Mouse (Mus musculus) right cerebral cortex, postnatal 36 days (tissue): ENCODE data around the gene Spaca6.
"Not testable (repeated sequence)": the region's sequence is repeated elsewhere in the genome, so short reads cannot be mapped to it uniquely, and the experiment has no call there.

ENCODE experiments used
- DNase-seq, 2 experiments: peaks; one replicate each; pipeline ENCODE4 v3.0.0; 2022; ENCODE audit warnings: low spot score in 2 of 2, mixed read lengths in 1 of 2

Spaca6 gene

DNA sequence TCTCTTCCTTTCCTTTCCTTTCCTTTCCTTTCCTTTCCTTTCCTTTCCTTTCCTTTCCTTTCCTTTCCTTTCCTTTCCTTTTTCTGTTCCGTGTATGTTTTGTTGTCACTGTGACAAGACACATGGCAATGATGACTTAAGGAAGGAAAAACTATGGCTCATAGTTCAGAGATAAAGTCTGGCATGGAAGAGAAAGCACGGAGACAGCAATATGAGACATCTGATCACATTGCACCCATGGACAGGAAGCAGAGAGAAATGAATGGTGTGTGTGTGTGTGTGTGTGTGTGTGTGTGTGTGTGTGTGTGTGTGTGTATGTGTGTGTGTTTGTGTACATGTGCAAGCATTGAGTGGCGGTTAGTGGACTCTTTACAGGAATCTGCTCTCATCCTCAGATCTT is 17.6 kb downstream of the Spaca6 start:
- DNase-seq = not testable (repeated sequence)

DNA sequence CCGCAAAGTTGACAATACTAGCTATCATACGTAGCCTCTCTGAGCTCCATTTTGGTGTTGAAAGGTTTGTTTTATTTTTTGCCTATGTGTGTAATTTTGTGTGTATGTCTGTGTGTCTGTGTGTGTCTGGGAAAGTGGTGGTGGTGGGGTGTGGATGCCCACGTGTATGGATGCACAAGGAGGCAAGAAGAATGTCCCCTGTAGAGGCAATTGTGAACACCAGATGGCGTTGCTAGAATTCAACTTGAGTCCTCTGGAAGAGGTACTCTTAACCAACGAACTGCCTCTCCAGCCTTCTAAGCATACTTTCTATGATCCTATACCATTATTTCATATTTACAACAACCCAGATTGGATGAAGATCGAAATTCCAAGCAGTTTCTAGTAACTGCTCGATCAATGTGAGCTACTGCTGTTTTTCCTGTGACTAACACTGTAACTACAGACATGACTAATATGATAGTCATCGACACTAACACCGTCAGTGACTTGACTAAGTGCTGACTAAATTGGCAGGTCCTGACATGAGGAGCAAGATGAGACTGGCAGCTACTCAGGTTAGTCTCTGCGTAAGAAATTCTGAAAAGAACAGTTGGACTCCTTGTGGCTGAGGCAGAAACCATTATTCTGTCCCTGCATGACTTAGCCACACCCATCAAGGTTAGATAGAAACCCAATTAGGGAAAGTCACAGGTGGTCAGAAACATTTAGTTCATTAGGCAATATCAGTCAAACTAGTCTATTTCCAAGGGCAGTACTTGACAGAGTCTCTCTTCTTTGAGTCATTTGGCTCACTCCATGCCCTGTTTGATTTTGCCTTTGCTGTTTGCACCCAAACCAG is 18.4 kb downstream of the Spaca6 start:
- no peak for DNase-seq

DNA sequence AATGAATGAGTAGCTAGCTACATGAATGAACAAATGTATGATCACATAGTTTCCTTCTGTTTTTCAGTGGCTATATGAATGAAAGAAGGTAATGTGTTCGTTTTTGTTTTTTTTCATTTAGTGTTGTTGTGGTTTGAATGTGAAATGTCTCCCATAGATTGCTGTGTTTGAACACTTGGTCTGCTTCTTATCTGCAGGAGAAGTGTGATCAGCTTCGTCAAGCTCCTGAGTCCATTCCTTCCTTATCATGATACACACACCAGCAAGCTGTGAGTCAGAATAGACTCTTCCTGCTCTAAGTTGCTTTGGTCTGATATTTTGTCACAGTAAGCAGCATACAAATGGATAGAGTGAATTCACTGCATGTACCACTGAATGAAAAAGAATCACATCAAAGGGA is 22.0 kb downstream of the Spaca6 start:
- DNase-seq = no peak

DNA sequence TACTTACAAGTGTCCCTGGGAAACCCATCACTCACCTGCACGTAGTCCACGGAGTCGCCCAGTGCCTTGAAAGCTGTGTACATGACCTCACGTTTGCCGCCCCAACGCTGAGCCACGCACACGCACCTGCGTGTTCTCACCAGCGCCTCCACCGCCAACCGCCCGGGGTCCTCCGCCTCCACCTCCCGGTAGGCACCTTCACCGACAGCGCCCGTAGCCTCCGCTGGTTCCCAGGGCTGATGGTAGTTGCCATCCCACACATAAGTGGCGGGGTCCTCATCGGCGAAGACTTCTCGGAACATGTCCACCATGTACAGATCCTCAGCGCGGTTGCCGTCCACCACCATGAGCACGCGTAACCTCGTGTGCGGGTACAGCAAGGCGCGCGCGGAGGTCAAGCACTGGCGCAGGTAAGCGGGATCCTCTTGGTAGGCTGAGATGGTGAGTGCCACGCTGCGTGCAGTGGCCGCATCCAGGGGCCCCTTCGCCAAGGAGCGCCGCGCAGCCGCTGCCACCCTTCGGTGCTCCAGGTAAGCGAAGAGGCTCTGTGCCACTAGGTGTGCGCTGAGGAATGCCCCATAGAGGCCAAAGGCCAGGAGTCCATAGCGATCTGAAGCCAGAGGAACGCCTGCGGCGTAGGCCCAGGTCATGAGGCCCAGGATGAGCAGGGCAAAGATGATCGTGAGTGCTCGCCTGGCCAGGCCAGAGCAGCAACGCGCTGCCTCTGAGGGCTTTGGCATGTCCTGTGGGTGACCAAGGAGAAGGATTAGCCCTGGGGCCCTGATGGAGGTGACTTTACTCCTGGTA is 23.2 kb downstream of the Spaca6 start:
- DNase-seq = no peak

DNA sequence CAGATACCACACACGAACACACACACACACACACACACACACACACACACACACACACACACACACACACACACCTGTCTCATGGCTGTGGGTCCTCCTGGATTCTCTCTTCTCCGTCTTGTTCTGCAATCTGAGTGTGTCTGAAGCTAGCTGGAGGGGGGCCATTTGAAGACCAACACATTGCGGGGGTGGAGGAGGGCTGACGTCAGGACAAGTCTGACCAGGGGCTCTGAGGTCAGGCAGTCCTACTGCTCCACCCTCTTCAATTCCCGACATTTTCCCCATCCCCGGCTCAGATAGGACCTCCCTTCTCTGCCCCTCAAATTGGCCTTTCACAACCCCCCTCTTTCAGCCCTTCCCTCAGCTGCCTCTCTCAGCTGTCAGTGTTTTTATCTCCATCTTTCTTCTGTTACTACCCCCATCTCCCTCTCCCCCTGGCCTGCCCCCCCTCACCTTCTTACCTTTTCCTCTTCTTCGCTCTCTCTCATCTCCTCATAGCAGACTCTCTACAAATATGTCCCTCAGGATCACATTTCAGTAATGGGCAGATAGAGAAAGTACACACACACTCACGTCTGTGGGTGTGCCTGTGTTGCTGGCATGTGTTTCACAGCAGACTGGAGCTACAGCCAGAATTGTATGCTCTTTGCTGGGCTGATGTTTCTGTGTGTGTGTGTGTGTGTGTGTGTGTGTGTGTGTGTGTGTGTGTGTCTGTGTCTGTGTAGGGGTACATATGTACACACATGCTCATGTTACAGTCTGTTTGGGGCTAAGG is 28.3 kb downstream of the Spaca6 start, which contains the start of gene Has1:
Has1 (minus strand) TSS at position 142 of the 775 bp plus-strand sequence.
- no peak for DNase-seq

DNA sequence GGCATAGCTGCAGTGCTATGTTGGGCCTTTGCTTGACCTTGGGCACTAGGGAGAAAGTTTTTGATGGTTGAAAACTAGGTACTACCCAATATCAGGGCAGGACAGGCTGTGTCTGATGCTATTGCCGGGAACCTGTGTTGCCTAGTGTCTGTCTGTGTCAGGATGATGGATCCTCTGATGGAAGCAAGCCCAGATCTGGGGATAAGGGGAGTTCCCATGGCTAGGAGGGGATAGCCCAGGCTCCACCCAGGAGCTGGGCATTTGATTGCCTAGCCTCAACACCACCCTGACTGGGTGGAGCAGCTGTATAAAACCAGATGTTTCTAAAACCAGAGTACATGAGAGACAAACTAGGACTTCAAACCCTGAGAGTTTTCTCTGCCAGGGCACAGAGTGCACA is 29.7 kb downstream of the Spaca6 start:
- DNase-seq = no peak

DNA sequence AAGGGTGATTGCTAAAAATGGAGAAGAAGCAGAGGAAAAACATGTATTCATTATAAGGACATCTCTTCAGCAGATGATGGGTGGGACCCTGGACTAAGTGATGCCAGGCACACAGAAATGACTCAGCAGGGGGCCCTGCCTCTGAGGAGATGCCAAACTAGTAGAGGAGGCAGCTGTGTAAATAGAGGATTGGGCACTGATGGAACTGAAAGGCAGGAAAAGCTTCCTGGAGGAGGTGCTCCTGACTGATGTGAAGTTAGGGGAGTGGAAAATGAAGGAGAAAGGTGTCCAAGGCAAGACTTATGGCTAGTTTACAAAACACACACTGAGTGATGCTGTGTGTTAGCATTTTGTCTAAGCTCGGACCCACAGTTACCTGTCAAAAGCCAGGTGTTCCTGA is 30.5 kb downstream of the Spaca6 start:
- no peak for DNase-seq

DNA sequence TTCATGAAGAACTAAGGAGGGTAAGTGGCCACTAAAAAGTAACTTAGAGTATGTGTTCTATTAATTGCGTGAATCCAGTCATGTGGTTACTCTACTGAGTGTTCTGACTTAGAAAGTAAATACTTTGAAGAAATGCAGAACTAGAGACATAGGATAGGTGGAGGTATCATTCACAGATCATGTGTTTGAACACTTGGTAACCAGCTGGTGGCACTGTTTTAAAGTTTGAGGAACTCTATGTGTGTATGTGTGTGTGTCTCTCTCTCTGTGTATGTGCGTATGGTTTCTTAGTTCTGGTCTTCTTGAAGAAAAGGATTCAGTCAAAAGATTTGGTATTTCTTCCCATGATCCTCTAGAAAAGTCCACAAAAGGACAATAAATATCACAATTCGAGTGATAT is 33.2 kb downstream of the Spaca6 start:
- no peak for DNase-seq

DNA sequence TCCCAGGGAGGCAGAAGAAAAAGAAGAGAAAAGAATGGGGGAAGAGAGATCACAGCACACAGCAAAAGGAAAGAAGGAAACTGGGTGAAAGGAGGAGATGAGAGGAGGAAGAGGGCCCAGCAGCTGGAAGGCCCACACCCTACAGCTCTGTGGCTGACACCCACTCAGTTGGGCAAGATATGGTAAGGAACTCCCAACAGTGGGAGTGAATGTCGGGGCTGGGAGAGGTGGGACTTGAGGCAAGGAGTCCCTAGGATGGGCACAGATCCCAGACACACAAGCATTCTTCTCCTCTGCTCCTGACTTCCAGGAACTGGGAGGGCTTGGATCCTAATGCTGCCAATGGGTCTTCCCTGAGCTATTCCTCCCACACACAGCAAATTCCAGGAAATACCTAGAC is 35.4 kb downstream of the Spaca6 start:
- no peak for DNase-seq

DNA sequence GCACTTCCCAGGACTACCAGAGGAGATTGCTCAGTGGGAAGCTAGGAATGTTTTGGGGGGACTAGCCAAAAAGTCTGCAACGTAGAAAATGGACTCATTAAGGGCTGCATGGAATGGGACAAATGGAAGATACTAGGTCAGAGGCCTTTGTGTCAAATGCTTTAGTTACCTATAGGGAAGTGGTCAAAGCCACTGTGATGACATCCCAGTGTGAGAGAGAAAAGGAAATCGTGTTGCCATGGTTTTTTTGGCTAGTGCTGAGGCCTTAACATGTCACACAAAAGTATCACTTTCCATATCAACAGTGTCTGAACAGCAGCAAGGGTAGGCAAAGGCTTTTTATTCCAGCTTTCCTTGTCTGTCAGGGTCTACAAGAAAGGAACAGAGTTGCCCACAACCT is 38.2 kb downstream of the Spaca6 start:
- DNase-seq = no peak

DNA sequence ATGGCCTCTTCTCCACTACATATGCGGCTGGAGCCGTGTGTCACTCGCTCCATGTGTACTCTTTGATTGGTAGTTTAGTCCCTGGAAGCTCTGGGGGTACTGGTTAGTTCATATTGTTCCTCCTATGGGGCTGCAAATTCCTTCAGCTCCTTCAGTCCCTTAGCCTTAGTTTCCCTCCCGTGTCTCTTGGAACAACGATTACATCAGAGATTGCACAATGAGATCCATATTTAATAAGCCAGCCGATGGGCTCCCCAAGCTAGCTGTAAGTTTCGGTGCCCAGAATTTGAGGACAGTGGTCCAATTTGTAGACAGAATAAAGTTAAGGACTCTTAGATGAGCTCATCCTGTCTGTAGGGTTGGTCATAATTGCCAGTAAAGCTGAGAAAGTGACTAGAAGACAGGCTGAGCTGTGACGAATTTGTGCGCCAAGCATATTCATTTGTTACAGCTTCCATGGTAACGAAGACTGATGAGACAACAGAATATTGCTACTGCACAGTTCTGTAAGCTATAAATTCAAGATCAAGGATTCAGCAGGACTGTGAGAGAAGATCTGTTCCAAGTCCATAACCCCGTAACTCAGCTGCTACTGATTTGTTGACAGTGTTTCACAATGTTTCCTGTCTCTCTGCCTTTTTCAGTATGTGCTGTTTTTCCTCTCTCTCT is 40.0 kb downstream of the Spaca6 start:
- DNase-seq = no peak

DNA sequence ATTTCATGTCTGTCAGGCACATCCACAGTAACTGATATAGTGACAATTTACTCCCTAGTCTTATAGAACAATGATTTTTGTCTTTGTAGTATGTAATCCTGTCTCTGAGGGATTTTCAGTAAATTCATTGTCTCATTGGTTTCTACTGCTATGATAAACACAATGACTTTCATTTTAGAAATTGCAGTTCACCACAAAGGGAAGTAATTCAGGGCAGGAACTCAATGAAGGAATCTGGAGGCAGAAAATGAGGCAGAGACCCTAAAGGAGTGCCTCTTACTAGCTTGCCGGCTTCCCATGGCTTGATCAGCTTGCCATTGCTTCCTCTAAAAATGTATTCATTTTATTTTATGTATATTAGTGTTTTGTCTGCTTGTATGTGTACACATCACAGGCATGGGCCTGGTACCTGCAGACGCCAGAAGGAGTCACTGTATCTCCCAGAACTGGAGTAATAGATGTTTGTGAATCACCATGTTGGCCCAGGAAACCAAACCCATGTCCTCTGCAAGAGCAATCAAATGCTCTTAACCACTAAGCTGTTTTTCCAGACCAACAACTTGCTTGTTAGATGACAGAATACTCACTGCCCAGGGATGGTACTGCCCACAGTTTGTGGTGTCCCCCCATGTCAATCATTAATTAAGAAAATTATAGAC is 44.1 kb downstream of the Spaca6 start:
- no peak for DNase-seq

DNA sequence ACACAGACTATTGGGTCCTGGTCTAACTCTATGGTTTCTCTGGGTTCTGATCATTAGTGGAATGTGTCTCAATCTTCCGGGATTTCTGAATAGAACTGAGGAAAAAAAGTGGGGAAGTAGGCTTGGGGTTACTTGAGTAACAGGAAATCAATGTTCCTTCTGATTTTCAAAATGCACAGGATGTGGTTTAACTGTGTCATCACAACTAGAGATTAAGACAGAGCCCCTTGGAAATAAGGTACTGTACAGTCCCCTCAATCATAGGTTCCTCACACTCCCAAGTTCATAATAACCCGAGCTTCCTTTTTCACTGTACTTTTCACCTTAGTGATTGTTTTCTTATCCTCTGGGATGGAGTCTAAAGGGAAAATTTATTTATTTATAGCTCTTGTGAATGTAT is 44.7 kb downstream of the Spaca6 start:
- no peak for DNase-seq

DNA sequence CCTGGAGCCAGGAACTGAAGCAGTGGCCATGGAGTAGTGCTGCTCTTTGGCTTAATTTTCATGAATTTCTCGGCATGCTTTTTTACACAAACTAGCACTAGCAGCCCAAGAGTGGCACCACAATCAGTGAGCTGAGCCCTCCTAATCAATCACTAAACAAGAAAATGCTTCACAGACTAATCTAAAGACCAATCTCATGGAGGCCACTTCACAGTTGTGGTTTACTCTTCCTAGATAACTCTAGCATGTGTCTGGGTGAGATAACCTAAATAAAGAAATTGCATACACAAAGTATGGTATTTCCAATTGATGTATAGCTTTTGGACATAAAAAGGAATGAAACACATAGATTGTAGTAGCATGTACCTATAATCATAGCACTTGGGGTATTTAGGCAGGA is 52.4 kb downstream of the Spaca6 start:
- no peak for DNase-seq

DNA sequence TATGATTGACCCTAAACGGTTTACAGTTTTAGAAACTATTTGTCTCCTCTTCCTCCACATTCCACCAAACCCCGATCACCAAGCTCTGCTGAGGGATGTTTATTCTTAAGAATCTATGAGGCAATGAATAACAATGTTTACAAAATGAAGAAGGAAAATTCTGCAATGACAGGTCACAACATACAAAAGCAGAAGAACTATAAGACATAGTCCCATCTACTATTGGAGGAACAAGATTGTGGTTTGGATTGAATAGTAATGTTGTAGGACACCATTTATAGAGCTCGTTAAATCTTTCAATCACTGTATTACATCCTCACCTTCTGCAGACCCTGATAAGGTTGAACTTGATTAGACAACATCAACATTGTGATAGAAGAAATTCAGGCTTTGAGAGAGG is 55.7 kb downstream of the Spaca6 start:
- DNase-seq = no peak

DNA sequence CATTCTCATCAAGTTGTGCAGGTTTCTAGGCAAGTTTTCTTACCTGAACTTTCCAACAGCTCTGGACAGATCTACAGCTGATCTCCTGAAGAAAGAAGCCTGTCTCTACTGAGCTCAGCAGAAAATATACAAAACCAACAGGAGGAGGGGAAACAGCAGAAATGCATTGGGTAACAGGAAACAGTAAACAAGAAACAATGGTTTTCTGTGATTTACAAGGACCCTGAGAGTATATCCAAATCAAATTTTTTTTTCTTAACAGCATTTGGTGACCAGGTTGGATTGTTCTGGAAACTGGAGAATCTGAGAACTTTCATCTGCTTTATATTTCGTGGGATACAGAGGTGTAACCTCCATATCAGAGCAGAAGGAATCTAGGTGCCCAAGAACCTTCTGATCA is 56.9 kb downstream of the Spaca6 start, which contains the start of gene Fpr1:
Fpr1 (minus strand) TSS at position 101 of the 400 bp plus-strand sequence.
- DNase-seq = no peak

DNA sequence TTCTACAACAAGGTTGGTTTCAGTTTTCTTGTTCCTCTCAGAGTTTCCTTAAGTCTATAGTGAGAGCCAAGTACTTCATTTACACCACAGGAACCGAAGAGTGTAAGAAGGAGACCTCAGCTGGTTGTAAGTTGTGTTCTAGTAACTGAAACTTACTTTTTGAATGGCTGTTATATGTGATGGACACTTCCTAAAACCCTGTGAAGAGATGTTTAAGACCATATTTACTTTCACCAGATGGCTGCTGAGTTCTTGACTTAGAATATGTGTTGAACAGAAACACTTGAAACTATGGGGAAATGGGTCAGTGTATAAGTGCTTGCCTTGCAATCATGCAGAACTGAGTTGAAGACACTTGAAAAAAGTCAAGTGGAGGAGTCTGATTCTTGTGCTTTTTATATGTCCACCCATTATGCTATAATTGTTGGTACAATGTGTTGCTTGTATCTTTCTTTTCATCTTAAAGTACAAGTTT is 60.9 kb downstream of the Spaca6 start, which contains the start of the genes Fpr2 and Fpr3:
Fpr2 (plus strand) TSS at position 51 of the 475 bp plus-strand sequence.
Fpr3 (plus strand) TSS at position 79 of the 475 bp plus-strand sequence.
- DNase-seq = no peak

DNA sequence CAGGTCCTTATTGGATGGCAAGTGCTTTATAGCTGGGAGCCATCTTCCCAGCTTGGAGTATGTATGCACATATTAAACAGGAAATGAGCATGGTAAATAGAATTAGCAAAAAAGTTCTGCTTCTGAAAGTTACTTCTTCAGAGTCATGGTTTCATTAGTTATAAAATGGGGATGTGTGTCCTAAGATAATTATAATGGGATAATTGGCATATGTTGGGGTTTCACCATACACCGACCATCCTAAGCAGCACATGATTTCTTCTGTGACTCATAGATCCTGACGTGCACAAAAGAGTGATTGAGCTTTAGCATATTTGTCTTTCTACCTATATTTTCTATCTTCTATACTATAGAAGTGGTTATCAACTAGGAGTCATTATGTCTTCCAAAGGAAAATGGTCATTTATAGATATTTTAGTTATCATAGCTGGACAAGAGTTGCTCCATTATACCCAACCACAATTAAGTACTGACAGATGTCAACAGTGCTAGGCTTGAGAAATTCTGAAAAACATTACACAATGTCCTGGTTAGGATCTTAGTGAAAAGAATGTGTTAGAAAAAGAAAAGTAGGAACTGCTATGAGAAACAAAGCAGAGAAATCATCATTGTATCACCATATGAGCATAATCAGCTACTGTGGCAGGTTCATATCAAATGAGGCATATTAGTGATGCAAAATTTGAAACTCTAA is 62.9 kb downstream of the Spaca6 start:
- no peak for DNase-seq
